Mouse (Mus musculus): Measurements from ENCODE around the gene Hyal4.

Hyal4 gene

GRCm38 (mm10) chr6:24748029-24748428, at the start of gene Hyal4:
TSS of gene Hyal4 (plus strand) at chr6:24748329.
- no peak for DNase-seq

GRCm38 (mm10) chr6:24707090-24707489, 41.0 kb upstream of the Hyal4 start:
- DNase-seq: no peak

GRCm38 (mm10) chr6:24707499-24707898, 40.6 kb upstream of the Hyal4 start:
- DNase-seq: no peak

- peak; percentile 14 to 40 for DNase-seq
Measured at GRCm38 (mm10) chr6:24721317-24722099, 26.6 kb upstream of the Hyal4 start.

GRCm38 (mm10) chr6:24728130-24728529, 20.0 kb upstream of the Hyal4 start:
- no peak for DNase-seq

- no peak for DNase-seq
Measured at GRCm38 (mm10) chr6:24732945-24733344, 15.2 kb upstream of the Hyal4 start, which contains the start of gene Hyal6. TSS of gene Hyal6 (plus strand) at chr6:24733245.

GRCm38 (mm10) chr6:24734565-24734964, 13.6 kb upstream of the Hyal4 start:
- DNase-seq: no peak

GRCm38 (mm10) chr6:24759281-24759680, 11.2 kb downstream of the Hyal4 start:
- no peak for DNase-seq

GRCm38 (mm10) chr6:24766261-24766660, 18.1 kb downstream of the Hyal4 start:
- no peak for DNase-seq

GRCm38 (mm10) chr6:24779182-24779581, 31.1 kb downstream of the Hyal4 start:
- no peak for DNase-seq

- DNase-seq: no peak
Measured at GRCm38 (mm10) chr6:24790888-24791287, 42.8 kb downstream of the Hyal4 start, which contains the start of gene Spam1. TSS of gene Spam1 (plus strand) at chr6:24791188.

Data from kidney, adult 8-10 months (tissue).